Mouse (Mus musculus) hindbrain, postnatal 0 days (tissue): ENCODE data around the gene Cc2d1a. TPM values are rescaled to one million over a fixed set of nuclear protein-coding genes. Genes with fewer than 3 reads are reported as not detected.

Experiments
- ATAC-seq: fragments of 200-750 bp; cut with Nextera tagmentation; 2 replicates; pipeline ENCODE4 v1.8.0; 2017; ENCODE audit warnings: mild to moderate bottlenecking, moderate TSS enrichment, moderate library complexity
- DNase-seq: peaks from one replicate; pipeline ENCODE4 v3.0.0-alpha.2; 2015; ENCODE audit warnings: low spot score
- H3K27ac ChIP-seq: fragments of 300-500 bp; sonication (generic); 2 replicates; pipeline ENCODE4 v1.5.1; 2014; ENCODE audit warnings: mild to moderate bottlenecking
- H3K27me3 ChIP-seq: fragments of 300-500 bp; sonication (generic); 2 replicates; pipeline ENCODE4 v1.6.1; 2014; ENCODE audit warnings: low read length, mixed read lengths; ENCODE audit not compliant: insufficient read depth
- H3K36me3 ChIP-seq: fragments of 300-500 bp; sonication (generic); 2 replicates; pipeline ENCODE4 v1.6.1; 2014; ENCODE audit warnings: low read length, mixed read lengths; ENCODE audit not compliant: insufficient read depth
- H3K4me1 ChIP-seq: fragments of 300-500 bp; sonication (generic); 2 replicates; pipeline ENCODE4 v1.6.1; 2014; ENCODE audit warnings: antibody characterized with exemption, low read length, mixed read lengths; ENCODE audit not compliant: insufficient read depth
- H3K4me2 ChIP-seq: fragments of 300-500 bp; sonication (generic); 2 replicates; pipeline ENCODE4 v1.6.1; 2014; ENCODE audit warnings: low read depth, mild to moderate bottlenecking, low read length, moderate library complexity, mixed read lengths
- H3K4me3 ChIP-seq: fragments of 300-500 bp; sonication (generic); 2 replicates; pipeline ENCODE4 v1.5.1; 2014; ENCODE audit warnings: low read length
- H3K9ac ChIP-seq: fragments of 300-500 bp; sonication (generic); replicated peaks from 2 replicates; pipeline ENCODE4 v1.6.1; 2014; ENCODE audit warnings: mild to moderate bottlenecking, low read length, moderate library complexity, mixed read lengths
- H3K9me3 ChIP-seq: fragments of 300-500 bp; sonication (generic); 2 replicates; pipeline ENCODE4 v1.6.1; 2016; ENCODE audit warnings: low read length, mixed read lengths
- CTCF ChIP-seq: IDR thresholded peaks from 2 replicates; pipeline ENCODE4 v1.5.1; 2016; ENCODE audit warnings: antibody characterized with exemption, control low read depth, low read depth
- WGBS: fragments of 180-500 bp; shearing (Covaris S2); extraction: QIAGEN DNeasy Blood & Tissue Kit; methylation state at CpG from one replicate; pipeline ENCODE4 v1.1.7; 2014; 5-methylcytosine and 5-hydroxymethylcytosine counted together
- polyA plus RNA-seq: library from polyadenylated mRNA; unstranded; fragments of >200 nt; fragmentation: Nextera tagmentation; extraction: Ambion mirVana; gene quantifications from 2 replicates; pipeline ENCODE4 v1.2.1, GENCODE M21; 2015
- total RNA-seq: library from RNA; depleted of rRNA; stranded (reverse); fragments of >200 nt; gene quantifications from 2 replicates; pipeline ENCODE4 v1.2.3, GENCODE M21; 2014

The Cc2d1a gene
- total and polyA plus RNA-seq, 2 experiments from 2014 or later: 47.1 to 66.2 TPM

DNA sequence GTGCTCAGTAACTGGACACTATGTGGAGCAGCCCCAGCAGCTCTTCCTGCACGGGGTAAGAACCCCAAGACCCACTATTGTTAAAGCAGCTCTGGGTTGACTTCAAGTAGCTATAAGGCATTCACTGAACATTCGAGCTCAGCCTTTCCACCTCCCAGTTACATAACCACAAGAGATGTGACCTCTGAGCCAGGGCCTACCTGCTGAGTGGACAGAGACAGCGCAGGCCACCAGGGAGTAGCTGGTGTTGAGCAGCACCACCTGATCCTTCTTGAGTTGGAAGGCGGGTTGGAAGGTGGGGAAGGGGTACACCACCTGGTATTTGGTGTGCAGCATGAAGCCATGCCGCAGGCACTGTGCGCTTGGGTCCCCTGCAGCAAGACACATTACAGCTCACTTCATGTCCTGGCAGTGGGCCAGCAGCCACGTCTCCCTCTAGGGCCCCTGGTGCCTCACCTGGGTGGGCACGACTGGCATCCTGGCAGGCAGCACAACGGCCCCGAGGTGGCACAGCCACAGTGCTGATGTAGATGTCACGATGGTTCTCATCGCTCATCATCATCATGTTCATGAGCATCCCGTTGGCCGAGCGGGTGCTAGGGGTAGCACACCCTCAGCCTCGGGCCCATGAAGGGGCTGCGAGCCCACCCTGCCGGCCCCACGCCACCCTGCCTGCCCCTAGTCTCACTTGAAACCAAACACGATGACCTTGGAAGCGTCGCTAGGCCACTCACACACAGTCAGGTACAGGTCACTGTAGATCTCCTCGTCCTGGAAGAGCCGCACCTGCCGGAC, 46.1 kb downstream of the Cc2d1a start:
- no peaks in the 10 kb centered on the region for H3K9me3 ChIP-seq
- H3K4me2 ChIP-seq: no peak overlapping the region
- TF ChIP-seq CTCF: no peak
- H3K9ac ChIP-seq: no peak overlapping the region
- DNase-seq (no peak), ATAC-seq (no peak)
- H3K4me1 ChIP-seq: peaks cover 14% of the 10 kb centered on the region; the same call in 1 of the 2 replicates
- H3K27me3 ChIP-seq: no peaks in the 10 kb centered on the region
- H3K27ac ChIP-seq: no peak overlapping the region
- peaks cover 21% of the 10 kb centered on the region for H3K36me3 ChIP-seq
- WGBS: 90% methylated on average over 25 of the region's 25 CpGs
- H3K4me3 ChIP-seq: no peak overlapping the region

DNA sequence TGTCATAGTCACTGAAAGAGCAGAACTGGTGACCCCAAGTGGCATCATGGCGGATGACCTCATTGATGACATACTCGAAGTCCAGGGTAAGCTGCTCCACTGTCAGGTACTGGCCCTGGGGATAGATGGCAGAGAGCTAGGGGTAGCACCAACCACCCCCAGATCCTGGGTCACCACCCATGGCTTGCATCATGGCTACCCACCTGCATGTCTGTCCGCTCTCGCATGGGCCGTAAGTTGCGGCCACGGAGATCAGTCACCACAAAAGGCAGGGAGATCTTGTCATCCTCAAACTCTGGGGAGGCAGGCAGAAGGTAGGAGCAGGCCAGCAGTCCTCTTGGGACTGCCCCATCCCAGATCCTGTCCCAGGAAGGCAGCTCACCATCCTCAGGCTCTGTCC, 49.4 kb downstream of the Cc2d1a start:
- H3K36me3 ChIP-seq: peaks cover 48% of the 10 kb centered on the region
- ATAC-seq (no peak), DNase-seq (no peak)
- H3K9me3 ChIP-seq: no peaks in the 10 kb centered on the region
- no peak for TF ChIP-seq CTCF
- H3K4me1 ChIP-seq: peaks cover 10% of the 10 kb centered on the region; the same call in 1 of the 2 replicates
- H3K27me3 ChIP-seq: no peaks in the 10 kb centered on the region
- no peak overlapping the region for H3K27ac ChIP-seq
- no peak overlapping the region for H3K4me2 ChIP-seq
- WGBS: 94% methylated on average over 7 of the region's 7 CpGs
- H3K9ac ChIP-seq: no peak overlapping the region
- no peak overlapping the region for H3K4me3 ChIP-seq

DNA sequence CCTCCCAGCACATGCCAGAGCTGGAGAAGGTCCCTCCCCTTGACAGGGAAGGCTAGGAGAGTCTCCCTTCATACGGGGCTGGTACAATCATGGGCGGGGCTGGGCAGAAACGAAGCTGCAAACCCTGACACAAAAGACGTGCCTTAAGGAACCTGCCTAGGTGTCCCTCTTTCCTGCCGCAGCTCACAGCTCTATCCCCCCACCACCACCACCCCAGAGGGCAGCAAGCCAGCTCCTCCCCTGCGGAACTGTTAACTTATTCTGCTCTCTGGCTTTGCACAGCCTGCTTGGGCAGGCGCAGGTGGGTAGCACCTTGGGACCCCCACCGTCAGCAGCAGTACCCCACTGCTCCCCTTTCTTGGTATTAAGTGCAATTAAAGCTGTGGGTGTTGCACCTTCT, 51.7 kb downstream of the Cc2d1a start:
- 0 out of 2 replicates have a peak, but pooled peaks have one; percentile 19 for ATAC-seq
- H3K4me3 ChIP-seq: no peak overlapping the region
- H3K27me3 ChIP-seq: no peaks in the 10 kb centered on the region
- no peak overlapping the region for H3K9ac ChIP-seq
- DNase-seq: no peak
- H3K4me2 ChIP-seq: no peak overlapping the region
- H3K36me3 ChIP-seq: peaks cover 68% of the 10 kb centered on the region
- H3K9me3 ChIP-seq: no peaks in the 10 kb centered on the region
- H3K27ac ChIP-seq: no peak overlapping the region
- no peak for TF ChIP-seq CTCF
- no peaks in the 10 kb centered on the region for H3K4me1 ChIP-seq
- WGBS: 69% methylated on average over 8 of the region's 8 CpGs

DNA sequence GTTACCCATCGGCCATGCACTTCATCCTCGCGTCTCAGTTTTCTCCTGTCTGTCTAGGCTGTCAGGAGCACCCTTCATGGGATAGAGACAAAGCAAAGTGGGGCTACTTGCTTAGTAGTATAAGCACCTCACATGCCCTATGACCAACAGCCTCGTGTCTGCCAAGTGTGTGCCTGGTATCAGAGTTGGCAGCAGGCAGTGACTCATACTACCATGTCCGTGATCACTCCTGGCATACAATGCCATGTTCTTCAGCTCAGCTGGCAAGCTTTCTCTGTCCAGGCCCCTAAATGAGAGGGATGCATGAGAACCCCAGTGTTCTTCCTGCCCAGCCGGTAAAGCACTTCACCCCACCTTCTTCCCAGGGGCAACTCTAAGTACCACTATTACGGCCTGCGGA, 57.2 kb downstream of the Cc2d1a start:
- Histone ChIP-seq H3K9ac (no peak overlapping the region), H3K27ac (no peak overlapping the region), H3K4me1 (no peaks in the 10 kb centered on the region), H3K4me3 (no peak overlapping the region), H3K27me3 (no peaks in the 10 kb centered on the region), H3K4me2 (no peak overlapping the region), H3K36me3 (peaks cover 67% of the 10 kb centered on the region), H3K9me3 (no peaks in the 10 kb centered on the region)
- ATAC-seq (no peak), DNase-seq (no peak)
- 91% methylated on average over 8 of the region's 8 CpGs for WGBS
- no peak for TF ChIP-seq CTCF

DNA sequence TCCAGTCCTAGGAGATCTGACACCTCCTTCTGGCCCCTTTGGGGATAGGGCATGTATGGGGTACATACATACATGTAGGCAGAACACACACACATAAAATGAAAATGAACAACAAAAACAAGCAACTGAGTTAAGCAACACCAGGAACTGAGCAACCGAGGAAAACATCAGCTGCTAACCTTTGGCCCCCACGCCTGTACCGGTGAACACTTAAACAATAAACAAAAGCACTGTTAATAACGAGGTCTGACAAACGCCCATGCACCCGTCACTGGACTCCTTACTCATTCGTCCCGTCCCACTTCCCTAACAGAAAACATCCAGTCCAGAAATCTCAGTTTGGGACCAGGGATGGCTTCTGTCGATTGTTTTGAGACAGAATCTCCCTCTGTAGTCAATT, 58.5 kb downstream of the Cc2d1a start:
- H3K9ac ChIP-seq: no peak overlapping the region
- H3K4me3 ChIP-seq: no peak overlapping the region
- ATAC-seq: no peak
- H3K27me3 ChIP-seq: no peaks in the 10 kb centered on the region
- 77% methylated on average over 9 of the region's 9 CpGs for WGBS
- no peak for TF ChIP-seq CTCF
- no peaks in the 10 kb centered on the region for H3K4me1 ChIP-seq
- H3K27ac ChIP-seq: no peak overlapping the region
- no peak for DNase-seq
- no peaks in the 10 kb centered on the region for H3K9me3 ChIP-seq
- no peak overlapping the region for H3K4me2 ChIP-seq
- peaks cover 57% of the 10 kb centered on the region for H3K36me3 ChIP-seq

DNA sequence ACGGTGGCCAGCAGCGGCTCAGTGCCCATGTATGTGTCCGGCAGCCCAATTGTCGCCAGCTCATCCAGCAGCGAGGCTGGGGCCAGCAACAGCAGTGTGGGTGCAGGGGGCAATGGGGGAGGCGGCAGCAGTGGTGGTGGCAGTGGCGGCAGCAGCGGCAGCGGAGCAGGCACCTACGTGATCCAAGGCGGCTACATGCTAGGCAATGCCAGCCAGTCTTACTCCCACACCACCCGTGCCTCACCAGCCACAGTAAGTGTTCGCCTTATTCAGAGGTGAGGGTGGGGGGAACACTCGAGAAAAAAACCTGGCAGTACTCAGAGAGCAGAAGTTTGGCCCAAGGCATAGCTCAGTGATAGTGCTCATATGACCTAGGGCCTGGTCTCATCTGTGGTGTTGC, 59.9 kb downstream of the Cc2d1a start:
- TF ChIP-seq CTCF: no peak
- DNase-seq (no peak), ATAC-seq (no peak)
- no peak overlapping the region for H3K27ac ChIP-seq
- 92% methylated on average over 14 of the region's 14 CpGs for WGBS
- H3K4me3 ChIP-seq: no peak overlapping the region
- peaks cover 47% of the 10 kb centered on the region for H3K36me3 ChIP-seq
- H3K9ac ChIP-seq: no peak overlapping the region
- no peak overlapping the region for H3K4me2 ChIP-seq
- no peaks in the 10 kb centered on the region for H3K4me1 ChIP-seq
- no peaks in the 10 kb centered on the region for H3K9me3 ChIP-seq
- no peaks in the 10 kb centered on the region for H3K27me3 ChIP-seq

DNA sequence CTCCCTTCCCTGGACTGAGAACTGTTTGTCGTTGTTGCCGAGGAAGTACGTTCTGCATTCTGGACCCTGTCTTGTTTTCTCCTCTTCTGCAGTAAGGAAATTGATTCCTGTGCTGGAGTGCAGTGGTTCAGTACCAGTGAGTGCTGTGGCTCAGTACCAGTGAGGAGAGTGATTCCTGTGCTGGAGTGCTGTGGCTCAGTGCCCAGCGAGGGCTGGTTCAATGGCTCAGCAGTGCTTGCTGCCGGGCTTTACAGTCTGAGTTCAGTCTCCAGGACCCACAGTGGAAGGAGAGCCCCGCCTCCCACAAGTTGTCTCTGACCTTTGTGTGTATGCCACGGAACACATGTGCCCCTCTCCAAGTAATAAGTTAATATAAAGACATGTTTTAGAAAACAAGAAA, 60.6 kb downstream of the Cc2d1a start:
- no peak overlapping the region for H3K9ac ChIP-seq
- H3K27ac ChIP-seq: no peak overlapping the region
- no peaks in the 10 kb centered on the region for H3K27me3 ChIP-seq
- ATAC-seq: no peak
- no peaks in the 10 kb centered on the region for H3K4me1 ChIP-seq
- H3K9me3 ChIP-seq: no peaks in the 10 kb centered on the region
- peaks cover 47% of the 10 kb centered on the region for H3K36me3 ChIP-seq
- 83% methylated on average over 7 of the region's 7 CpGs for WGBS
- no peak overlapping the region for H3K4me3 ChIP-seq
- no peak overlapping the region for H3K4me2 ChIP-seq
- DNase-seq: no peak
- TF ChIP-seq CTCF: no peak
